Mouse (Mus musculus) G1E-ER4 (cell line): ENCODE results near the gene Acss2. TPM values are rescaled to one million over a fixed set of nuclear protein-coding genes. Genes with fewer than 3 reads are reported as not detected.

Experiments used
- GATA1 ChIP-seq: IDR thresholded peaks from one replicate; pipeline ENCODE4 v1.8.0; 2012; ENCODE audit warnings: low read length, inconsistent platforms
- polyA plus RNA-seq: library from polyadenylated mRNA; stranded (reverse); fragments of >175 nt; gene quantifications from 2 replicates; pipeline ENCODE4 v1.2.3, GENCODE M21; 2012

Gene Acss2
- polyA plus RNA-seq, 1 experiment: 38.4 TPM

- TF ChIP-seq GATA1: no peak
Measured at GRCm38 (mm10) chr2:155604560-155605235, 87.0 kb downstream of the Acss2 start.

GRCm38 (mm10) chr2:155606360-155606759, 88.6 kb downstream of the Acss2 start:
- no peak for TF ChIP-seq GATA1

DNA sequence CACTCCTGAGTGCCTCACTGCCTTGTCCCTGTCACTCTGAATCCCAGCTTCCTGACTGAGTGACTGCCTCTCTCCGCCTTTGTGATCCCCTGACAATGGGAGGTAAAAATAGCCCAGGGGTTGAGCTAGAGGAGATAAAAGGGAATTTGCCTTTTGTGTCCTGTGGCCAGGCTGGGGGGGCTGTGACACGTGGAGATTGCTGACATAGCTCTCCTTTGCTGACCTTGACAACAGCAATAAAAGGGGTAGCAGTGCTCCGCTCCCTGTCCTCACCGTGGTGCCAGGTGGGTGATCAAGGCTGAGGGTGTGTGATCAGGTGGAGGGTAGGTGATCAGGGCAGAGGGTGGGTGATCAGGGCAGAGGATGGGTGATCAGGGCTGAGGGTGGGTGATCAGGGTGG, 93.2 kb downstream of the Acss2 start, which contains the start of gene Myh7b:
Myh7b (plus strand) TSS at position 235 of the 400 bp plus-strand sequence.
- no peak for TF ChIP-seq GATA1

DNA sequence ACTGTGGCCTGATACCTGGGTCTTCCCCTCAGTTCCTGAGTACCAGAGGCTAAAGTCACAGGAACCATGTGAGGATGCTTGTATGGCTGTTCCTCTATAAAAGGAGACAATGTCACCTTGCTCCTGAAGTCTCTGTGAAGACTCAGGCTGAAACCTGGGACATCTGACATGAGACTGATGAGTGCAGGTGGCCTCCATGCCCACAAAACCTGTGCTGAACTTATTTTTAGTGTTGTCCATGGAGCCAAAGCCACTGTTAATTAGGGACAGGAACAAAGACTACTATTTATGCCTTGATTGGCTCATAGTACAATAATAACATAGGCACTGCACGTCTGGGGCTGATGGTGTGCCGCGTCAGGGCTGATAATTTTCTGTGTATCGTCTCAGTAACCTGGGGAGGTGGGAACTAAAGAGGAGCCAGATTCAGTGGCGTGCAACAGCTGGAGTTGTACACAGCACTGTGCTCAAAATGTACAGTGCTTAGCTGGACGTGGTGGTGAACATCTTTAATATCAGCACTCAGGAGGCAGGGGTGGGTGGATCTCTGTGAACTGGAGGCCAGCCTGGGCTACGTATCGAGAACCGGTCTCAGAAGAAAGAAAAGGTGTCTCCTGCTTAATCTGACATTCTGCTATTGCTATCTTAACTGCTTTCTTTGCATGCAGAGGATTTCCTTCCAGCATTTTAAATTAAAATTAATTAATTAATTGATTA, 94.2 kb downstream of the Acss2 start:
- TF ChIP-seq GATA1: no peak

DNA sequence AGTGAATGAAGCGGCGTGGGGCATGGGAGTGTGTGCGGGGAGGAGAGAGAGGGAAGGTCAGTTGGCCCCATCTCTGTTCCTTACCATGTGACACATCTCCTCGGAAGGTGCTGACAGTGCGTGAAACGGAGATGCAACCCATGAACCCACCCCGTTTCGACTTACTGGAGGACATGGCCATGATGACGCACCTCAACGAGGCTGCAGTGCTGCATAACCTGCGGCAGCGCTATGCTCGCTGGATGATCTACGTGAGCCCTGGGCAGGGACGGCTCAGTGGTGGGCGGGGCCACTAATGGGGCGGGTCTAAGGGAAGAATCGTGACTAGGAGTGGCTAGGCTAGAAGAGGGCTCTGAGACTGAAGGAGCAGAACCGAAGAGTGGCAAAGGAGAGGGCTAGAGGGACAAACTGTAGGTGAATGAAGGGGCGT, 95.6 kb downstream of the Acss2 start:
- no peak for TF ChIP-seq GATA1

DNA sequence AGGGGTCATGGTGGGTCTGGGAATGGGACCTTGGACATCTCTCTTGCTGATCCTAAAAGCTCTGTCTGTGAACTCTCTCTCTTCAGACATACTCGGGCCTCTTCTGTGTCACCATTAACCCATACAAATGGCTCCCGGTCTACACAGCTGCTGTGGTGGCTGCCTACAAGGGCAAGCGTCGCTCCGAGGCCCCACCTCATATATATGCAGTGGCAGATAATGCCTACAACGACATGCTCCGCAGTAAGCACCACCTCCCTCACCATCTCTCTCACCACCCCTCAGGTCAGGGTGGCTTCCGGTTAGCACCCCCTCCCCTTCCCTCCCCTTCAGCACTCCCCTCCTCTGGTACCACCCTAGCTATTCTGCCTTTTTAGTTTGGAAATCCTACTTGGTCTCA, 96.2 kb downstream of the Acss2 start:
- no peak for TF ChIP-seq GATA1

DNA sequence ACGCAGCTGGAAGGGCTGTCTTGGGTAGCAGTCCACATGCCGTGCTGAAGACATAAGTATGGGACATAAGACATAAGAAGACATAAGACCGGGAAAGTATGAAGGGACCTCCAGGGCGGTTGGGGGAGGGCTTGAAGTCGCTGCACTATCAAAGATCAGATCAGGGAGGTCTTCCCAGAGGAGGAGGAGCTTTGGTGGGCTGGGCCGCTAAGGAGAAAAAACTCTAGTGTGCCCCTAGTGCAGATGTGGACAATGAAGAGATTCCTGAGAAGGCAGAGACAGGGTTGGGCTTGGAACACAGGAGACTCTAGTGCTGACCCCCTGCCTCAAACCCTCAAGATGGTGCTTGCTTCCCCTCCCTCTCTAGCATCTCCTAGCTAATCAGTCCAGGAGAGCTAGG, 99.2 kb downstream of the Acss2 start:
- TF ChIP-seq GATA1: no peak

DNA sequence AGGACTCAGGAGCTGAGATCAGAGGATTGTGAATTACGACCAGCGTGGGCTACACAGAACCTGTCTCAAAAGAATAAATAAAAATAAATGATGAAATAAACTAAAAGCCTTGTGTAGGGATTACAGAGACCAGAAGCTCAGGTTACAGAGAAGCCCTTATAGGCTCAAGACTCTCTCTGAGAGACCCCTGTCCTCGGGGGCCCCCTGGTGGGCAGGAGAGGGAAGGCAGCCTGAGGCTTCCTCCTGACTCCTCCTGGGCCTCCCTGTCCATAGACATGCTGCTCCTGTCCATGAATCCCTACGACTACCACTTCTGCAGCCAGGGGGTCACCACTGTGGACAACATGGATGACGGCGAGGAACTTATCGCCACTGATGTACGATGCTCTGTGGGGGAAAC, 102.1 kb downstream of the Acss2 start:
- no peak for TF ChIP-seq GATA1

- no peak for TF ChIP-seq GATA1
Measured at GRCm38 (mm10) chr2:155622606-155623005, 104.9 kb downstream of the Acss2 start.

DNA sequence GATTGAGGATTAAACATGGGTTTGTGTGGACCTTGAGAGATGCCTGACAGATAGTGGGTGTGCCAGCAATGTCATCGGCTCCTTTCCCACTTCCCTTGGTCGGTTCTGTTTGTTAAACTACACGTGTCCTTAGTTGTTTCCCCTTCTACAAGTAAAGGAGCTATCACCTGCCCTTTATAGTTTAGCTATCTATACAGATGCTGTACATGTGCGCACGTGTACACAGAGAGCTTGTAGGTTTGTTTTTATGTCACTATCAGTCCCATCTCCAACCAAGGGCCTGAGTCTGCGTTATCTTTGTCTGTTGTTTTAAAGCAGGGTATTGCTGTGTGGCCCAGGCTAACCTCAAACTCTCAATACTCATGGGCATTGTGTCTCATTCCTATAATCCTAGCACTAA, 106.2 kb downstream of the Acss2 start:
- TF ChIP-seq GATA1: no peak

DNA sequence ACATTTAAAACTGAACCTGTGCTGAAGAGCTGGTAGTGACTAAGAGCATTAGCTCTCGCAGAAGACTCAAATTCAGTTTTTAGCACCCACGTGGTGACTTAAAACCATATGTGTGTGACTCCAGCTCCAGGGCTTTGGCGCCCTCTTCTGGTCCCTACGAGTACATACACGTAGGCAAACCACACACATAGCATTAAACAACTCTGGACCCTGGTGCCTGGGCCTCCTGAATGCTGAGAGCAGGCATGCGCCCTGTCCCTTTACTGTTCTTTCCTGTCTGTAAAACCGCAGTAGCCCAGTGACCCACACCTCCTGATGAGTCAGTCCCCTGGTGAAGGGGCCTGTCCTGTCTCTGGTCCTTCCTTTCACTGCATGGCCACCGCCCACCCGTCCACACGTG, 107.0 kb downstream of the Acss2 start:
- TF ChIP-seq GATA1: no peak

DNA sequence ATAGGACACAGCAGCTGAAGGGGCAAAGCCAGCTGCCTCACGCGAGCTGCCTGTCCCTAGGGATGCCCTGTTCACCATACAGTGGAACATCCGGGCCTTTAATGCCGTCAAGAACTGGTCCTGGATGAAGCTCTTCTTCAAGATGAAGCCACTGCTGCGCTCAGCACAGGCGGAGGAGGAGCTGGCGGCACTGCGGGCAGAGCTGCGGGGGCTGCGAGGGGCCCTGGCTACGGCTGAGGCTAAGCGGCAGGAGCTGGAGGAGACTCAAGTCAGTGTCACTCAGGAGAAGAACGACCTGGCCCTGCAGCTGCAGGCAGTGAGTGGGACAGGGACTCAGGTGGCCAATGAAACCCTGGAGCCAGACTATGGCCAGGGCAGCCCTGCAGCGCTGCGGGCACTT, 108.5 kb downstream of the Acss2 start:
- no peak for TF ChIP-seq GATA1

DNA sequence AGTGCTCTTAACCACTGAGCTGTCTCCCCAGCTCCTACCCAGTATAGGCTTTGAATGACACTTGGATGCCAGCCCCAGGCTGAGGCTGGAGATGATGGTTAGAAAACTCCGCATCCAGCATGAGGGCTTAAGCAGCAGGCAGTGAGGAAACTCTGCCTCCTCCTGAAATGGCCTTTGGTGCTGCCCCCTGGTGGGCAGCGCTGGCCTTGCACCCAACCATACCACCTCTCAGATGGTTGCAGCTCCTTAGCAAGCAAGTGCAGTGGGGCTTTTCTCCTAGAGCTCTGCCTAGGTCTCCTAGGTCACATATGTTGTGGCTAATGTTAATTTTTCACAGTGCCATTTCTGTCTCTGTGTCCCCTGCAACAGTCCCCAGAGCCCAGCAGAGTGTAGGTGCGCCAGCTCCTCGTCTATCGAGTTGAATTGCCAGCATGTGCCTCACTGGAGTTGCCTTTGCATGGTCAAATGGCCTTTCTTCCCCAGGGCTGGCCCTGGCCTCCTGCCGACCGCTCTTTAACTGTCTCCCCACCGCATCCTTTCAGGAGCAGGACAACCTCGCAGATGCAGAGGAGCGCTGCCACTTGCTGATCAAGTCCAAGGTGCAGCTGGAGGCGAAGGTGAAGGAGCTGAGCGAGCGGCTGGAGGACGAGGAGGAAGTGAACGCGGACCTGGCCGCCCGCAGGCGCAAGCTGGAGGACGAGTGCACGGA, 109.4 kb downstream of the Acss2 start:
- TF ChIP-seq GATA1: no peak

DNA sequence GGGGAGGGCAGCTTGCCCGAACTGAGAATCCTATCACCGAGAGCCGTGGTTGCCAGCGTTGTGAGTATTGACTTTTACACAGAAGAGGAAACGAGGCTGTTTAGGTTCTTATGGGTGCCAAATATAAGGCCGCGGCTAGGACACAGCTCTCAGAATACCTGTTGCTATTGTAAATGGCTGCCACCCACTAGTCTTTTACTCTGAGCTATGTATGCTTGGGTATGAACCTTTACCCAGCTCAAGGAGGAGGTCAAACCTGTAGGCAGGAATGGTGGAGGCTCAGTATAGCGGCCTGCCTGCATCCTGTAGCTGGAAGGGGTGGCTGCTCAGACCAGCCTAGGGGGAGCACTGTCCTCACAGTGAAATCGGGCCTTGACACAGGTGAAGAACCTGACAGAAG, 110.4 kb downstream of the Acss2 start:
- no peak for TF ChIP-seq GATA1

DNA sequence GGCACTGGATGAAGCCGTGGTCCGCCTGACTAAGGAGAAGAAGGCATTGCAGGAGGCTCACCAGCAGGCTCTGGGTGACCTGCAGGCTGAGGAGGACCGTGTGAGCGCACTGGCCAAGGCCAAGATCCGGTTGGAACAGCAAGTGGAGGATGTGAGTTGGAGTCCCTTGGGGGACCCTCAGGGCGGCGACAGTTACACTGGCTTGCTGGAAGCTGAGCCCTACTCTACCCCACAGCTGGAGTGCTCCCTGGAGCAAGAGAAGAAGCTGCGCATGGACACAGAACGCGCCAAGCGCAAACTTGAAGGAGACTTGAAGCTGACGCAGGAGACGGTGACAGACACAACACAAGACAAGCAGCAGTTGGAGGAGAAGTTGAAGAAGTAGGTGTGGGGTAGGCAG, 110.8 kb downstream of the Acss2 start:
- TF ChIP-seq GATA1: no peak

- TF ChIP-seq GATA1: no peak
Measured at GRCm38 (mm10) chr2:155629231-155629661, 111.5 kb downstream of the Acss2 start.
